Mouse (Mus musculus) adrenal gland, adult 8-10 months (tissue): ENCODE measurements around the gene Mak. TPM values are rescaled to one million over a fixed set of nuclear protein-coding genes. Genes with fewer than 3 reads are reported as not detected.

Experiments
- DNase-seq: peaks from one replicate; pipeline ENCODE4 v3.0.0; 2022
- total RNA-seq, 4 experiments: library from RNA; stranded (reverse); gene quantifications; 2 replicates each; pipeline ENCODE4 v1.2.4; 2022

The Mak gene
- total RNA-seq = under 1 TPM in 2 of 4 experiments, not detected in 2; 0.09 to 0.22 TPM

- peak; percentile 30 for DNase-seq
These were observed at the start of gene Mak for GRCm38 (mm10) chr13:41079421-41079780. Gene Mak, minus strand, starts transcription at chr13:41079706.

DNA sequence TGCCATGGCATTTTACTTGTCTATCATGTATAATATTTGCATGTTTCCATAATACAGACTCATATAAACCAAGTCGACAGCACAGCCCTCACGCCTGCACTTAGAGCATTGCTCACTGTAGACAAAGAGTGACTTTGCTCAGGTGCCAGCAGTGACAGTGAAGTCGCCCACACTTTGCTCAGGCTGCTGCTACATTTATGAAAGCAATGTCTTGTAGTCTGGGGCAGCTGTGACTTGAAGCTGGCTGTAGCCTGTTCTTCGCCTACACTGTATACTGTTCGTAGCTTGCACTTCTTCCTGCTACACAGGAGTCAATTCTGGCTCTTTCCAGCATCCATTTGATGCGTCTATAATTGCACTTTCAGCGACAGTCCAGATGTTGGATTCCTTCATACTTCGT is 49.6 kb upstream of the Mak start:
- DNase-seq = no peak

DNA sequence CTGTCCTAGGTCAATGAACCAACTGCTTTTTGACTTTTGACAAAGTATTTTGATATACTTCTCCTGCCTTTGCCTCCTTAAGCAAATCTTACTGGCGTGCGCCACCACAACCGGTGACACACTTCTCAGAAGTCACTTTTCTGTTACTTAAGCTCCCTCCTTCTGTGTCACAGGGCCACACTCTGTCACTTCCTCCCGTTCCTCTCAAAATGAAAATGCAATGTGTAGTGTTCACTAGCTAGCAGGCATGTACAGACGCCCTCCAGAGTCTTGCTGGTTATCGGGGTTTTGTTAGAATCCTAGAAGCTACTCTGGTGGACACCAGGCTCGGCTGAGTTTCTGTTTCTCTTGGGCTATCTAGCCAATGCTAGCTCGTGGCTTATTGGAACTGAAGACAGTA is 48.8 kb upstream of the Mak start:
- DNase-seq = no peak

DNA sequence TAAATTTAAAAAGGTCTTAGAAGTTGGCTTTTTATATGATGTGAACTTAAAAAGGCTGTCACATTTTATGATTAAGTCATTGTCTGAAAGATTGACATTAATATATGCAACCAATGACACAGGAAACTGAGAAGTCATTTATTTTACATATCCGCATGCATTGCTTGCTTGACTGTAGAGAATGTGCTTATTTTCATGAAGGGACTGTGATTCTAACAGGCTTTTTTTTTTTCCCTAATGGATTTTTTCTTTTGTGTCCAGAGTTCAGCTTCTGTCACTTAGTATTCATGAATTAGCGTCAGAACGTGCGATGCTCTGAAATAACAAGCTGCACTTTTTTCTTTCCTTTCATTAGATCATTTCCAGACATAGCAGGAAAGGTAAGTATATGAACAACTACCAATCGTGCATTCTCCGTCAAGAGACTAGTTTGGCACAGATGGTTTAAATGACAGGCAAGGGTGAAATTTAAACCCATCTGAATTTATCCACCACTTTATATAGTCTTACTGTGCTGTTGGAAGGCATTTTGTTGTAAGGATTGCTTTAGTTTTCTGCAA is 44.2 kb upstream of the Mak start:
- no peak for DNase-seq

DNA sequence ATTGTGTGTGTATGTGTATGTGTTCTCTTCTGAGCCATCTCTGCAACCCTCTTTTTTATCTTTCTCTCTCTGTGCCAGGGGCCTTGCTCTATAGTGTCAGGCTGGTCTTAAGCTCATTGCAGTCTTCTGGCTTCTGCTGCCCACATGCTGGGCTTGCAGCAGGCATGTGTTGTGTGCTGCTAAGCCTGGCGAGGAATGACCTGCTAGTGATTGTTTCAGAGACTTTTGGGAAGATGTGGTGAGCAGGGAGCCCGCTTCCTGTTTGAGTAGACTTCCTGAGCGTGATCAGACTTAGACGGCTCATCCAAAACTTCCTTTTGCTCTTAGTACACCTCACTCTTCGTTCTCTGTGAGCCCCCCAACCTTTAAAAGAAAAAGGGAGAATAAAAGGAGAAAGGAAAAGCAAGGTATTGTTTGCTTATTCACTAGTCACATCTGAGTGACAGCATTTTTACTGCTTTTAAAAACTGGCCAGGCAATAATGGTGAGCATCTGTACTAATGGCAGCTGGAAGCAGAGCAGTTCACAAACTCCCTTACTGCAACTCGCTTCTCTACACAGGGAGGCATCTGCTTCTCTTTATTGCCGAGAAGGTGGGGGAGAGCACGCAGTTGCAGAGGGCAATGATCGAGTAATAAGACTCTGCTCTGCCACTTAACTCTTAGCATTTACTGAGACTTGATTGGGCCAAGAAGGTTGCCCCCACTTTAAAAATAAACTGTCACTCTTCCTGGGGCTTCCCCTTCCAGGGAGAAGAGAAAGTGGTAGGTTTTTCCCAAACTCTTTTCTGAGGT is 39.8 kb upstream of the Mak start:
- no peak for DNase-seq

DNA sequence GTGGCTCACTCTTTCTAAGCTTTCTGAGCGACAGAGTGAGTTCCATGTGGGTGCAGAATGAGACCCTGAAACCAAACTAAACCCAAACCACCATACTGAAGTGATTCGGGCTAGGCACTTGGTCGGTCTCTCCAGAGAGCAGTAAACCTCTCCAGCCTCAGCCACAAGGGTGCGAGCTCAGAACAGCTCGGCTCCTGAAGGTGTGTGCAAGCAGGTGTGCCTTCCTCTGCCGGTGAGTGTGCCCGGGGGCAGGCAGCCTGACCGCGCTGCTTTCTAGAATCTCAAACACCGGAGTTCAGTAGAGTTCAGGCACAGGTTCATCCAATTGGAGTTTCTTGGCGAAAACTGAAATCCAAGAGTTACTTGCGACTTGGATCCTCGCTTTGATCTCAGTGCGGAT is 34.4 kb upstream of the Mak start, which contains the start of gene Sycp2l:
Gene Sycp2l, plus strand, starts transcription at position 368 of the 400 bp plus-strand sequence.
- DNase-seq = no peak

DNA sequence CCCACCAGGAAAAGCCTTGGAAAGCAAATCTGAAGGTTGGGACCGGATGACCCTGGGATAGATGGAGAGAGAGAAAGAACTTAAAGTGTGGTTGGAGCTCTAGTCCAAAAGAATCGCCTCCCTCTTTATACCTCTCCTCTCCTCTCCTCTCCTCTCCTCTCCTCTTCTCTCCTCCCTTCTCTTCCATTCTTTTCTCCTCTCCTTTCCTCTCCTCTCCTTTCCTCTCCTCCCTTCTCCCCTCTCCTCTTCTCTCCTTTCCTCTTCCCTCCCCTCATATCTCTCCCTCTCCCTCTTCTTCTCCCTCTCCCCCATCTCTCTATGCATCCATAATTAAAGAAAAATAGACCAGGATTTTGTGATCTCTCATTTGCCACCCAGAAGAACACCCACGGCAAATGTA is 31.4 kb upstream of the Mak start, which contains the start of gene Gcm2:
Gene Gcm2, minus strand, starts transcription at position 101 of the 400 bp plus-strand sequence.
- DNase-seq = no peak

GRCm38 (mm10) chr13:41105541-41105940 is 26.0 kb upstream of the Mak start:
- no peak for DNase-seq

- DNase-seq = no peak
These were observed 24.5 kb upstream of the Mak start for GRCm38 (mm10) chr13:41103841-41104525.

DNA sequence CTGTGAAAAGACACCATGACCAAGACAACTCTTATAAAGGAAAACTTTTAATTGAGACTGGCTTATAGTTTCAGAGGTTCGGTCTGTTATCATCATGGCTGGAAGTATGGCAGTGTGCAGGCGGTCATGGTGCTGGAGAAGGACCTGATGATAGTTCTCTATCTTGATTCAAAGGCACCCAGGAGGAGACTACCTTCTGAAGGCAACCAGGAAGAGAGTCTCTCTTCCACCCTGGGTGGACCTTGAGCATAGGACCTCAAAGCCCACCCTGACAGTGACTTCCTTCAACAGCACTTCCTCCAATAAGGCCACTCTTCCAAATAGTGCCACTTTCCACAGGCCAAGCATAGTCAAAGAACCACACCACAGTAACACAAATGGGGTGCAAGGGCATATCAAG is 20.5 kb upstream of the Mak start:
- DNase-seq = no peak

DNA sequence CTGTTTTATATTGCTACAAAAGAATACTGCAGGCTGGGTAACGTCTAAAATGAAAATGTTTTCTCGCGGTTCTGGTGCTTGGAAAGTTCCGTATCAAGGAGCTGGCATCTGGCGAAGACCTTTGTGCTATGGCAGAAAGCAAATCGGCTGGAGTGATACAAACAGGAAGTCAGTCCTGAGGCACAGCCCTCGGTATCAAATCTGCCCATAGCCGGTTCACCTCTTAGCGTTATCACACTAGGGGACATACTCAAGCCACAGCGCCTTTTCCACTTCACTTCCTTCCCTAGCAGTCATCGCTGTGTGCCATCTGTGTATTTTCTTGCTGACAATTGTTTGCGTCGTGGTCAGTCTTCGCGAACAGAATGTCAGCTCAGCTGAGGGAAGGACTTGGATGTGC is 18.8 kb upstream of the Mak start:
- DNase-seq = no peak

DNA sequence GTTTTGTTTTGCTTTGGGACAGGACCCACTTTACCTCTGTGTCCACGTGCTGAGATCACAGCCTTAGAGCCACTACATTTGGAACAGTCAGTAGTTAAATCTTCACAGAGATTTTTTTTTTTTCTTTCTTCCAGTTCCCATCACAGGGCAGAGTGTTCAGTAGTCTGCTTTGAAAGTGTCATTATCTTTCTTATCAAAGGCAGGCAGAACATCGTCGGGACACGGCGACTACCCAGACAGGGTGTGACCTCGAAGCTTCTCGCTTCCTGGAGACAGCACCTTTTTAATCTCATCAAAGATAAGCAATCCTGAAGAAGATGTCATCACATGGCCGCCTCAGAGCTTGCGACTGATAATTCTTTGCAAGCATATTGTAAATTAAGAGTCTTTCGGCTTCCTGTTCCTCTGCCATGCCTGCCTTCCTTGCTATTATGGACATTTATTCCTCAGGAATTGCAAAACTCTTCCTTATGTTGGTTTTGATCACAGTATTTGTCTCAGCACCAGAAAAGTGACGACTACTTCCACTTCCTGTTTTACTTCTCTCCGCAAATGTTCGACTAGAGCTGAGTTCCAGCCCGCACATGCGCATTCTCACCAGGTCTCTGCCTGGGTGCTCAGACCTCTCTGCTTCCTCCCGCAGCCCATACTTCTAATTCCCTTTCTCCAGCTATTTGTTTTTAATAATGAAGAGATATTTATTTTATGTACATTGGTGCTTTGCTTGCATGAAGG is 18.0 kb upstream of the Mak start:
- DNase-seq = no peak

DNA sequence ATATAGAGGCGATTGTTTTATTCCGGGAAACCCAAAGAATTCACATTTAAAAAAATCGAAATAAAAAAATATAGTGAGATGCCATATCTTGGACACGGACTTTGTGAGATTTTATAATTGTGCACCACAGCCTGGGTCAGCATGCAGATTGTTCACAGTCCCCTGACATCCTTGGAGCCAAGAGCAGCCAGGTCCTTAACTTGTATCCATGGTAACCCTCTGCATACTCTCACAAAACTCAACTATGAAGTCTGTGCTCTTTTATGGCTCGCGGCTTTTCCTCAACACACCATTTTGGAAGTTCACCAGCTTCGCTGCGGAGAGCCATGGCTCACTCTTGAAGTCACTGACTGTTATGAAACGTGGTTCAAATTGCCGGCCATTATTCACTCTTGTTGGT is 14.7 kb upstream of the Mak start:
- DNase-seq = no peak

GRCm38 (mm10) chr13:41091271-41091670 is 11.8 kb upstream of the Mak start:
- no peak for DNase-seq

DNA sequence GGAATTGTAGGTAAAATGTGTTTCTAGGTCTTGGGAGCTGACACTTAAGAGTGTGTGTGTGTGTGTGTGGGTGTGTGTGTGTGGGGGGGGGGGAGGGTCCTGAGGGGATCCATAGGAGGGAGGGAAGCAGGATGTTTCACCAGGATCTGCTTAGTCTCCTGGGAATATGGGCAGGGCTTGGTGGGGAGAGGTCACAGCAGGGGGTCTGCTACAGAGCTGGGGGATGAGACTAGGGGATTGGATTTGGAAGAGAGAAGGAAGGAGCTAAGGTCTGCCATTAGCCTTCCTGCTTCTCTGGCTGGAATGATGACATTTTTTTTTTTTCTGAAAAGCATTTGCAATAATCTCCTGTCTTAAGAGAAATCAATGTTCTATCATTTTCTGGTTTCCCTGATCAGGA is 9.2 kb upstream of the Mak start:
- DNase-seq = no peak

- no peak for DNase-seq
These were observed 5.6 kb upstream of the Mak start for GRCm38 (mm10) chr13:41085140-41085539.

- DNase-seq = no peak
These were observed 5.0 kb upstream of the Mak start for GRCm38 (mm10) chr13:41084521-41084920.

GRCm38 (mm10) chr13:41080700-41081099 is 1.2 kb upstream of the Mak start:
- DNase-seq = no peak

DNA sequence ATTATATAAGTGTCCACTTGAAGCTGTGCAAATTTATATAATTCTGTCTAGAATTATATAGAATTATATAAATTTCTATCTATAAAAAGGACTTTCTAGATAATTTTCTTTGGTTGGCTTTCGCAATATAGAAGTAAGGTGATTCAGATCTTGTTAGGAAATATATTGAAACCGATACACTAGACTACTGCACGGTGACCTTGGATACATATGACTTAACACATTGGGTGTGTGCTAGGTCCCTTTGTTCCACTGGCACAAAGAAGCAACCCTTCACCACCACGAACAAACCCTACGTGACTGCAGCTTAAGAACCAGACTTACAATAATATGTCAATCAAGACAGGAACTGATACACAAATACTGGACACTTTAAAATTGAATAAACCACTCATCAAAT is 353 bp upstream of the Mak start:
- no peak for DNase-seq

DNA sequence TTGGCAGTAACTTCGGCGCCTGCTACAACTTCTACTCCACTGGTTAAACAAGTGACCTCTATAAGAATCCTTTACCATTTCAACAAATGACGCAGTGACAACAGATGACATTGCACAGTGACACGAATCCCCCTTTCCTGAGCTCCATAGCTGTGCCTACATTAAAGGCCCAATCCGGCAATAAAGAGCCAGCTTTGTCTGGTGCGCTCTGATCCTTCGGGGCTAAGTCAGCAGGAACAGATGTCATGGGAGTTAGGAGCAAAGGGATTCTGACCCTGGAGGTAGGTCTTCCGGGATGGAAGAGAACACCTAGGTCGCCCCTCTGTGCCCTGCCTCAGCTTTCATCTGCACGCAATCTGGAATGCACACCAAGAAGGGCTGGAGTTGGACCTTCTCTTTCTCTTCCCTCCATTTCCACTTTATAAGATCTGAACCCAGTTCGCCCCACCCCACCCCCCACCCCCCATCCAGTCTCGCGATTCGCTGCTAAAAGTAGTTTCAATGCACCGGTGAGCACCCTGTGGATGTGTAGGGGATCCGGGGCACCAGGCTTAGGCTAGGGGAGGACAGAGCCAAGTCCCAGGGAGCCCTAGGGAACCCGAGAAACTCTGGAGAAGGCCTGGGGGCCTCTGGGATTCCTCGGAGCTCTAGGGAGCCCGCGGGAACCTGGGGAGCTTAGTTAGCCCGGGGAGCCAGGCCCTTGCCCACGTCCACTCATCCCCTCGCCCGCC is 651 bp downstream of the Mak start:
- no peak for DNase-seq

- no peak for DNase-seq
These were observed 1.6 kb downstream of the Mak start for GRCm38 (mm10) chr13:41077921-41078320.

DNA sequence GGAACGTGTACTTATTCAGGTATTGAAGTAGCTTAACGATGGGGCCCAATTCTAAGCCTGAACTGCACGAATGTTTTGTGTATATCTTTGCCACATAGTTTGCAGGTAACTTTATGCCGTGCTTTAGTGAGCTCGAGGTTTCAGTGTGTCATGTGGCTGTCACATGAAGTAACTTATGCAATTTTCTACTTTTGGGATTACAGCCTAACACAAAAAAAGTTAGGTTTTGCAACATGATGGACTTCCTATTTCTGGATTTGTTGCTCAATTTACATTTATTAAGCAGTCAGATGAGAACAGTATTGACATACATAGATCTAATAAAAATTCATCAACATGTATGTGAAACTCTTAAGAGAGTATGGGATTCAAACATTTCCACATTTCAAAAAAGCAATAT is 5.7 kb downstream of the Mak start:
- no peak for DNase-seq
